Mouse (Mus musculus): ENCODE data around the gene Ptprn.

- TF ChIP-seq POLR2A (IDR thresholded peaks at IDR 0.05; ENCODE audit: low read depth, low read length): no peak
- no peak for TF ChIP-seq CTCF (IDR thresholded peaks at IDR 0.05; ENCODE audit: extremely low read depth, insufficient read depth, insufficient read length, insufficient replicate concordance)
Observed at GRCm38 (mm10) chr1:75284911-75285310, 20.6 kb upstream of the Ptprn start.
